Mouse (Mus musculus) cerebellum, adult 11 months (tissue): ENCODE data around the gene Osbpl10.
"Not testable (repeated sequence)": the region's sequence is repeated elsewhere in the genome, so short reads cannot be mapped to it uniquely, and the experiment has no call there.

Source experiments
- DNase-seq: peaks from one replicate; pipeline ENCODE4 v3.0.0; 2022

Gene Osbpl10

DNA sequence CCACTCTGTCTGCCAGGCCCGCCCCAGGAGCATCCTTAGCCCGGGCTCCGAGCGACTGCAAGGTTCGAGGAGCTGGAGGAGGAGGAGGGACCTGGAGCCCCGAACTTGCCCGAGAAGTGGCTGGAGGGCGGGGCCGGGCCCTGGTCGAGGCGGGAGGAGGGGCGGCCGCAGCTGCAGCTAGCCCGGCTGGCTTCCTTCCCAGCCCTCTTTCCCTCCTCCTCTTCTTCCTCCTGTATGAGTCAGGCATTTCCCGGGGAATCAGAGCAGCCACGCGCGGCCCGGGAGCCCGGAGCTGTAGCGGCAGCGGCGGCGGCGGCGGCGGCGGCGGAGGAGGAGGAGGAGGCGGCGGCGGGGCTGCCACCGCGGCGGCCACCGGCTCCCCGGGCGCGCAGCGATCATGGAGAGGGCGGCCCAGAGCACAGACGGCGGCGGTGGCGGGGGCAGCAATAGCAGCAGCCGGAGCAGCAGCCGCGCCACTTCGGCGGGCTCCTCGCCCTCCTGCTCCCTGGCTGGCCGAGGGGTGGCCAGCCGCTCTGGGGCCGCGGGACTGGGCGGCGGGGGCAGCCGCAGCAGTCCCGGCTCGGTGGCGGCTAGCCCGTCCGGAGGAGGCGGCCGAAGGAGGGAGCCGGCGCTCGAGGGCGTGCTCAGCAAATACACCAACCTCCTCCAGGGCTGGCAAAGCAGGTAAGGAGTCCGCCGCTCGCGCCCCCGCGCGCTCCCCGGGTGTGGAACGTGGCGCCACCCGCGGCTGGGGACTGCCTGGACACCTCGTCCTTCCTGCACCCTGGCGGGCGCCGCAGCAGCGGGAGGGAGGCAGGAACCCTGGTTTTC is at the start of gene Osbpl10:
Gene Osbpl10, plus strand, starts transcription at position 289 of the 831 bp plus-strand sequence.
- peak; percentile 70 for DNase-seq

- DNase-seq = peak; percentile 42
These were observed 47.8 kb upstream of the Osbpl10 start for GRCm38 (mm10) chr9:114930464-114931090.

DNA sequence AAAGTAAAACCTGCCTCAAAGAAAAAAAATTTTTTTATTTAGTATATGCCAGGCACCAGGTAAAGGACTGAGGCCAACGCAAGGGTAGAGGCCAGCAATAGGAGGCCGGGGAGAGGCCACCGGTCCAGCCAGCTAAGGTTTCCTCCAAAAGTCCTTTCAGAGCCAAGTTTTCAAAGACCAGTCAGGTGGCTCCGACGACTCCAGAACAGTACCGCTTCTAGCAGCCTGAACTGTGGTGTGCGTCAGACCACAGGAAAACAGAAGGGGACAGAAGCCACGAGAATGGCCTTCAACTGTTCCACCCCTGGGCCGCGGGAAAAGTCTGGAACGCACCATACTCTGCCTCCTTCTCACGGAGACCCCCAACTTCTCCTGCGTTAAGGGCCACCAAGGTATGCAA is 45.8 kb upstream of the Osbpl10 start:
- DNase-seq = no peak

DNA sequence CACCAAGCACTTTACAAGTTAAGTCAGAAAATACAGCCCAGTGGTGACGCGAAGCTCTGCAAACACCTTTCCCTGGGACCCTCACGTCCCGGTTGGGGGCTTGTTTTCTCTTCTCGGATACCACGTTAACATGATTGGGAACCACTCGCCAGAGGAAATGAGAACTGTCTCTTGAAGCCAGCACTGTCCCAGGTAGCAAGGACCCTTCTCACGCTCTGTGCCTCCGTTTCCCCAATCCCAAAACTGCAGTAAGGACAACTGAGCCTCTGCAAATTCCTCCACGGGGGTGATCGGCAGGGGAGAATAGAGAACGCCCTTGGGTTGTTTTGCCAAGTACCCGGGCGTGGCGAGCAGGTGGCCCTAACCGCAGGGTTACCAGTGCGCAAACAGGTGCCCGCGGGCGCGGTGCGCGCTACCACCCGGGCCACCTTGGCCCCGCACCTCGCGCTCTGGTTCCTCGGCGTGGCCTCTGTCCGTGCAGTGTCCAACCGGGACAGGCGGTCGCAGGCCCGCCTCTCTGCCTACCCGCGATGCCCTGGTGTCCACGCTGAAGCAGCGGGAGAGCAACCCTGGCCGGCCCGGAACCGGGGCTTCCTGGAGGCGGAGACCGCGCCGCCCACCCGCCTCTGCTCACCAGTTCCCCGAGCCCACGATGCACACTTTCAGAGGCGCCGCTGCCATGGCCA is 45.2 kb upstream of the Osbpl10 start:
- DNase-seq = no peak

- peak; percentile 94 for DNase-seq
These were observed 44.6 kb upstream of the Osbpl10 start, which contains the start of gene Gpd1l for GRCm38 (mm10) chr9:114933723-114934171. TSS of gene Gpd1l (minus strand) at chr9:114933987.

DNA sequence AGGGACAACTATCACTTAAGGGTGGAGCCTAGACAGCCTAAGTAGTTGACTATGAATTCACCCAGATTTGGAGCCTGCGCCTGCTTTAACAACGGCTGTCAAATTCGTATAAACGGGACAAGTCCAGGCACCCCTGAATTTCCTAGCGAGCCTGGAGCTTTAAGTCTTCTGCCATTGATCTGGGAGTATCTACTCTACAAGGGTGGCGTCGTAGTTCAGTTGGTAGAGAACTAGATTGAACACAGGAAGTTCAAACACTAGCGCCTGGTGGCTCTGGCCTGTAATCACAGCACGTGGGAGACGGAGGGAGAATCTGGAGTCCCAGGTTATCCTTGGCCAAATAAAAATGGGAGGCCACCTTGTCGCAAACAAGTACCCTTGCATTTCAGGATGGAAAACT is 44.1 kb upstream of the Osbpl10 start:
- DNase-seq = no peak

DNA sequence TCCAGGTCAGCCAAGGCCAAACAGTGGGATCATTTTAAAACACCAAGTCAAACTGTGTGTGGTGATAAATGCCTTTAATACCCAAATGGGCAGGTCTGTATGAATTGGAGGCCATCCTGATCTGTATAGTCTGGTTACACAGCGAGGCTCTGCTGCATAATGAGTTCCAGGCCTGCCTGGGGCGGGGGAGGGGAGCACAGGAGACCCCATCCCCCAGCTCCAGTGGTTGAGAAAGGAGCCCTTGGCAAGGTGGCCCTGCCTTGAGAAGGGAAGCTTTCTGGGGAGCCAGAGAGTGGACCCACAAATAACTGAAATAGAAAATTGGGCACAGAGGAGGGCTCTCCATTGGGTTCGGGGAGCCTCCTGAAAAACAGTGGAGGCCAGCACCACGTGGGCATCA is 43.0 kb upstream of the Osbpl10 start:
- DNase-seq = no peak

- DNase-seq = no peak
These were observed 41.7 kb upstream of the Osbpl10 start for GRCm38 (mm10) chr9:114936687-114937086.

DNA sequence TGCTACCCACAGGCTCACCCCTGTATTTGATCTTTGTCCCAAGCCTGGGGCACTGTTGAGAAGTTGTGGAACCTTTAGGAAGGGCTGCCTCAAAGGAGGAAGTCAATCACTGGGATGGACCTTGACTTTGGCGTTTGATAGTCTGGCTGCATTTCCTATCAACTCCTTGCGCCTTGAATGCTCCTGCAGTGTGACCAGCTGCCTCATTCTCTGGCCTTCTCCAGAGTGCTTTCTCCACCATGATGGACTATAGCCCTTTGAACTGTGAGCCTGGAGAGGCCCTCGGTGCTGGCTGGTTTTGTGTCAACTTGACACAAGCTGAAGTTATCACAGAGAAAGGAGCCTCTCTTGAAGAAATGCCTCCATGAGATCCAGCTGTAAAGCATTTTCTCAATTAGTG is 33.7 kb upstream of the Osbpl10 start:
- DNase-seq = no peak

DNA sequence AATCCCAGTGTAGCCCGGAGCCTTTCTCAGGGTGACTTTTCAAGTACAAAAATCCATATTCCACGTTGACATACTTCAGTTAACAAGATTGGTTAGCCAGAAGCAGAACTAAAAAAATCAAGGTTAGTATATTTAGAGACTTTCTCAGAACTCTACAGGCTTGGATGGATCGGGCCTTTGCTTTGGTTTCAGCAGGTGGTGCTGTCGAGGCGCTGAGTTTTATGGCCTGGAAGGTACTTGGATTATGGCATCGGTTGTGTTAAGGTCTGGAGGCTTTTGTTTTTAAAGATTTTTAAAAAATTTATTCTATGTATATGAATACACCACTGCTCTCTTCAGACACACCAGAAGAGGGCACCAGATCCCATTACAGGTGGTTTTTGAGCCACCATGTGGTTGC is 32.8 kb upstream of the Osbpl10 start:
- DNase-seq = no peak

DNA sequence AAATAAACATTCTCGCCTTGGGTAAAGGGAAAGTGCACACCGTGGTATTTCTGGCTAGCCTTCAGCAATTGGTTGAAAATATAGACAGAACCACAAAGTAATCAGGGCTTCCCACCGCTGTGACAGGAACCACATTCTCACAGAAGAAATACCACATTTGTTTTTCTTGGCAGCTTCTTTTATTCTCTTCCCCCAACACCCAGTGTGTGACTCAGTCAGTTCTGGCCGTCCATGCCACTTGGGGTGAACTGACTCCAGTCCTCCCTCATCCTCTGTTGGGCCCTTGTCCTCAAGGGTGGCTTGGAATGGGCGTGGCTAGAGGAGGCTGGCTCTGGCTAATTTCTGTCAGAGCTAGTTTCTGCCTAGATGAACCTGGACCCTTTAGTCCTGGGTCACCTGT is 30.0 kb upstream of the Osbpl10 start:
- no peak for DNase-seq

- no peak for DNase-seq
These were observed 25.5 kb upstream of the Osbpl10 start for GRCm38 (mm10) chr9:114952866-114953265.

DNA sequence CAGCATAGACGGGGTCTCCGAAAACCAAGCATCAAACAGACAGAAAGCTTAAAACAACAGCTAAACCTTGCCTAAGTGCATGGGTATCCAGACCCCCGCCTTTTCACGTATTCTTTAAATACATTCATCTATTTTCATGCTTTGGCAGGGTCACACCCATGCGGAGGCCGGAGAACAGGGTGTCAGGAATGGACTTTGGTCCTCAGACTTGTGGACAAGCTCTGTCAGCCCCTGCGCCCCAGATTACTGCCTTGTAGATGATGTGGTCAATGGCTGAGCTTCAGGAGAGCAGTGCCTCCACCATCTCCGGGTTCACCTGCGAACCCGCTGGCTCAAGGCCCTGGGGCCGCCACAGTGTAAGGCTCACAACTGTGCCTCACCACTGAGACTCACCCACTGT is 23.0 kb upstream of the Osbpl10 start:
- no peak for DNase-seq

- no peak for DNase-seq
These were observed 21.4 kb upstream of the Osbpl10 start for GRCm38 (mm10) chr9:114956945-114957344.

DNA sequence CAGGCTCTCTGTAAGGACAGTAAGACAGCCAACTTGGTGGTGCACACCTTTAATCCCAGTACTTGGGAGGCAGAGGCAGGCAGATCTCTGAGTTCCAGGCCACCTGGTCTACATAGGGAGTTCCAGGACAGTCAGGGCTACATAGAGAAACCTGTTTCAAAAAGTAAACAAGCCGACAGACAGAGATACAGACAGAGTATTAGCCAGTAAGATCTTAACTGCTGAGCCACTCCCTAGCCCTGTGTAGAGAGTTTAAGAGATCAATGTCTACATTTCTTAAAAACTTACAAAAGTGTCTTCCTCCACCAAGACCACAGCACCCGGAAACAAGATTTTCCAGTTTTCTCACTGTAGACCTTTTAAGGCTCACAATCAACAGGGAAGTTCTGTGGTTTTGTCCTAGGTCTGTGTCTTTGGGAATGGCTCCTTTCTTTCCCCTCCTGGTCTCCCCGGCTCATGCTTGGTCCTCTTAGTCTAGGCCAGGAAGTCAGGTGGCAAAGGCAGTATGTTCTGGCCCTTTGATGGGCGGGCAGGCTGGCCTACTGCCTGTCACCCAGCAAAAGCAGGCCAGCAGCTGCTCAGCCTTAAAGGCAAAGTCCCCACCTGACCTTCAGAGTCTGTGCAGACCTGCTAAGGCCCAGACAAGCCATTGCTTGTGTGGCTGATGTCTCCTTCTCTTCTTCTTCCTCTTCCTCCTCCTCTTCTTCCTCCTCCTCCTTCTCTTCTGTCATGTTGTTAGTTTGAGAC is 18.2 kb upstream of the Osbpl10 start:
- DNase-seq = no peak

- no peak for DNase-seq
These were observed 17.5 kb upstream of the Osbpl10 start for GRCm38 (mm10) chr9:114960844-114961243.

DNA sequence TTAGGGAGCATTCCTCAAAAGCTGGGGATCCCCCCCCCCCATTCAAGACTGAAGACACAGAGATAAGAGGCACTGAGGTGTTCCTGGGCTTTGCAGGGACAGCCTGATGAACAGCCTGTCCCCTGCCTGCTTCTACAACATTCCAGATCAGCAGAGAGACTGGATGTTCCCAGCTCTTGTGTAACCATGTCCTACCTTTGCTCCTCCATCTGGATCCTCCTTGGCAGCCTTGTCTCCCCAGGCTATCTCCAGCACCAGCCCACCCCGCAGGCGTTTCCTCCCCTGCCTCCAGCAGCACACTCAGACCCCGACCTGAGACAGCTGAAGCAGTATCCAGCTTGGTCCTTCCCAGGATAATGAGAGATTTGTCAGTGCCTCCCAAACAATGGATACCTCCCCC is 14.3 kb upstream of the Osbpl10 start:
- no peak for DNase-seq

- DNase-seq = not testable (repeated sequence)
These were observed 12.1 kb upstream of the Osbpl10 start for GRCm38 (mm10) chr9:114966286-114966685.

- DNase-seq = peak; percentile 54
These were observed 698 bp upstream of the Osbpl10 start for GRCm38 (mm10) chr9:114977461-114978280.

- no peak for DNase-seq
These were observed 1.6 kb downstream of the Osbpl10 start for GRCm38 (mm10) chr9:114979969-114980368.

DNA sequence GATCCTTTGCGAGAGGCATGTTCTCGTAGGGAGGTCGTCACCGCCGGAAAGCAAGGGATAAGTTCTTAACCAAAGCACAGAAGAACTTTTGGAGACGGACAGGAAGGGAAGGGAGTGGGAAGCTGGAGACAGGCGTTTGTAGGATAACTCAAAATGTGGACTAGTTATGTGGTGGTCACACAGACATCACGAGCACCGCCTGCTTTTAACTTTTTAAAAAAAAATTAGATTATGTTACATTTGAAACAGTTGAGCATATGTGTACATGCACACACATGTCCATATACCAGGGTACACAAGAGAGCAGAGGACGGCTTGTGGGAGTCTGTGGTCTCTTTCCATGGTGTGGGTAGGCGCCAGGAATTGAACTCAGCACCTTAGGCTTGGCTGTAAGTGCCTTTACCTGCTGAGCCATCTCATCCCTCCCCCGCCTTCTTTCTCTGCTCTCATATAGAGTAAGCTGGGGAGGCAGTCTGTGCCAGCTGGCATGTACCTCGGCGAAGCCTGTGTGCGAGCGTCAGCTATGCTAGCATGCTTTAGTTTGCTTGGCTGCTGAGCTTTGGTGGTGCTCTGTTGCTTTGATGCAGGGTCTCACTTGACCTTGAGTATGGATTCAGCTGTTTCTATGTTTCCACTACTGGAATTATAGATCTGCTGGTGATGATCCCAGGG is 4.5 kb downstream of the Osbpl10 start, which contains the start of gene Rps27rt:
Gene Rps27rt, minus strand, starts transcription at position 51 of the 672 bp plus-strand sequence.
- no peak for DNase-seq
